Mouse (Mus musculus) left cerebral cortex, adult 8-10 months (tissue): Measurements from ENCODE around the gene Tmed1. TPM values are rescaled to one million over a fixed set of nuclear protein-coding genes. Genes with fewer than 3 reads are reported as not detected.
A peak's percentile ranks its signal among the peaks of the same experiment; 100 is the strongest.
"Not testable (repeated sequence)": the region's sequence is repeated elsewhere in the genome, so short reads cannot be mapped to it uniquely, and the experiment has no call there.

ENCODE experiments used
- DNase-seq, 2 experiments: peaks; one replicate each; pipeline ENCODE4 v3.0.0; 2022; ENCODE audit warnings: low spot score in 2 of 2
- total RNA-seq, 4 experiments: library from RNA; stranded (reverse); gene quantifications; 2 replicates each; pipeline ENCODE4 v1.2.4; 2022

The Tmed1 gene
- total RNA-seq, 4 experiments from 2014 or later: 15.1 to 18.4 (median 16.4) TPM

DNA sequence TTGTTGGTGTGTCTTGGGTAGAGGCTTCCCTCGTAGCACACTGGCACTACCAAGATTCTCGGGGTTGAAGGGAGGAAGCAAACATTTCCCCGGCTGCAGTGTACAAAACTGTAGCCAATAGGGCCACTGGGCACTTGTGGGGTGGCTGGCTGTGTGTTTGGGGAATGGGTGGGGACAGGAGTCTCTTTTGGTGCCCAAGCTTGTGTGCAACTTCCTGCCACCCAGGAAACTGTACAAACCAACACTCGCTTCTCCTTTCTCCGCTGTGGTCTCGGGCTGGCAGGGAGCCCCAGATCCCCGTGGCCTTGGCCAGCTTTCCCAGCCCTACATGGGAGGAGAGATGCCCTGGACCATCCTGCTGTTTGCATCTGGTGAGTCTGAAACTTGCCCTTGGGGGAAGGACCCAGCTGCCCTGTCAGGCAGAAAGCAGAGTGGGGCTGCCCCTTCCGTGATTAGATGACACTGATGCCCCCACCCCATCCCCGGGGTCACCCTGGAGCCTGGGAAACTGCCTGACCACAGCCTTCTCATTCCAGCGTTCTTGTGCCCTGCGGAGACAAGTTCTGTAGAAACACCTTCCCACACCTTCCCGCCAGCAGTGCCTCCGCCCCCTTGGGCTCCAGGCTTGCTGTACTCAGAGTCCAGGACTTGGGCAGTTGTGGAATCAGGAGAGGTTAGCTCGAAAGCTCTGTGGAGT is 16.0 kb upstream of the Tmed1 start, which contains the start of gene AB124611:
Gene AB124611, plus strand, starts transcription at position 240 of the 697 bp plus-strand sequence.
- DNase-seq: no peak

DNA sequence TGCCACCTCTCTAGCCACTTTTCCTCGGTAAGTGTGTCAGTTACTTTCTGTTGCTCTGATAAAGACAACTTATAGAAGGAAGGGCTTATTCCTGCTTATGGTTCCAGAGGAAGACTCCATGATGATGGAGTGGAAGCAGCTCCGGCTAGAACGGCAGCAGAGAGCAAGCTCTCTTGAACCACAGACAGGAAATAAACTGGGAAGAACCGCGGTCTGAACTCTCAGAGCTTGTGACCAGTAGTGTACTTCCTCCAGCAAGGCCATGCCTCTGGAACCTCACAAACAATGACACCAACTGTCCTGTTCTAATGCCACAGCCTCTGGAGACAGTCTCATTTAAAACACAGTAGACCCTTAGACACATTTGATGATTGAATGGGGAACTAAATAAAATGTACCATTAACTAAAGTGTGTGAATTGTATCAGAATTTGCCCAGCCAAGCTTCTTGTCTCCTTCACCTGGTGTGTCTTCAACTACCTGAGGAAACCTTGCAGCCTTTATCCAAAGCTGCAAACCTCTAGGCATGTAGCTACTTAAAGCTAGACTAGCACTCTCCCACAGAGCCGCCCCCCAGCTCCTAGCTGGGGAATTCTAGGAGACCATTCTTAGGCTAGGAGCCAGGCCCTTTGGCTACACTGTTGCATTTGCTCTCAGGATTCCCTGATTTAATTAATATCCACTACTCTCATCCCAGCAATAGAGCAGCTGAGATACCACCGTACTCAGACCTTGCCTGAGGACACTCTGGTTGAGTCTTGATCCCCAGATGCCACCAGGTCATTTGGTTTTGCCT is 15.3 kb upstream of the Tmed1 start:
- no peak for DNase-seq

DNA sequence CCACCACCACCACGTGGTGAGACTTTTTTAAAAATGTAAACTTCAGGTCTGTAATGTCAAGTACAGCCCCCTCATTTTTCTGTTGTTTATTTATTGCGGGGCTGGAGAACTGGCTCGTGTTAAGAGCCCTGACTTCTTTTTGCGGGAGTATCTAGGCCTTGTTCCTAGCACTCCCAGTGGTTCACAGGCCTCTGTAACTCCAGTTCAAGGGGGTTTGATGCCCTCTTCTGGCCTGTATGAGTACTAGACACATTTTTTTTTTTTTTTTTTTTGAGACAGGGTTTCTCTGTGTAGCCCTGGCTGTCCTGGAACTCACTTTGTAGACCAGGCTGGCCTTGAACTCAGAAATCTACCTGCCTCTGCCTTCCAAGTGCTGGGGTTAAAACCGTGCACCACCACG is 8.6 kb upstream of the Tmed1 start:
- not testable (repeated sequence) for DNase-seq

DNA sequence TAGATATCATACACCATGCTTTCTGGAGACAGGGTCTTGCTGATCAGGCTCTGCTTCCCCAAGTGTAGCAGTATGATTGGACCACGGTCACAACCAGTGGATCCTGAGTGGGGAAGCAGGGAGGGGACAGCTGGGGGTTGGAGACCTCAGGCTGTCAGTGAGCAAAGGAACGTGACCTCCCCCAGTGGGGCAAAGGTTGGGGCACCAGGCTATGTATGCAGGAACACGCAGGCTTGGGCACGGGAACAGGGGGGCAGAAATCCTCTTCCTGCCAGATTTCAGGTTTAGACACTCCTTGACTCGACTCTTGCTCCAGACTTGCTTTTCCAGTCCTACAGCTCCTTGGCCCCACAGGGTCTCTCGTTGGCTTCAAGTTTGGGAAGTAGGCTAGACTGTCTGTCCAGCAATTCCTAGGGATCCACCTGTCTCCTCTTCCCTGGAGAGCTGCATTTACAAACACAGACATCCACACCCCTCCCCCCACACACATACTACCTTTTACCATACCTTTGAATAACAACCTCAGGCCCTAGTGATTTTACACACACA is 8.0 kb upstream of the Tmed1 start:
- DNase-seq: no peak

DNA sequence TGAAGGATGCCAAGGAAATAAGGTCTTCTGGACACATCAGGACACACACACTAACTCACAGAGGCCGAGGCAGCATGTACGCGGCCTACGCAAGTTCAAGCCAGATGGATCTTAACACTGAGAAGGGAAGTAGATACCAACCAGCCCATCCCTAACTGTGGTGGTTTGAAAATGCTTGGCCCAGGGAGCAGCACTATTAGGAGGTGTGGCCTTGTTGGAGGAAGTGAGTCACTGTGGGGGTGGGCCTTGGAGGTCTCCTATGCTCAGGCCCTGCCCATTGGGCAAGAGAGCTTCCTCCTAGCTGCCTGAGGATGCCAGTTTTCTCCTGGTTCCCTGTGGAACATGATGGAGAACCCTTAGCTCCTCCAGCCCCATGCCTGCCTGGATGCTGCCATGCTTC is 3.4 kb upstream of the Tmed1 start:
- DNase-seq: no peak

DNA sequence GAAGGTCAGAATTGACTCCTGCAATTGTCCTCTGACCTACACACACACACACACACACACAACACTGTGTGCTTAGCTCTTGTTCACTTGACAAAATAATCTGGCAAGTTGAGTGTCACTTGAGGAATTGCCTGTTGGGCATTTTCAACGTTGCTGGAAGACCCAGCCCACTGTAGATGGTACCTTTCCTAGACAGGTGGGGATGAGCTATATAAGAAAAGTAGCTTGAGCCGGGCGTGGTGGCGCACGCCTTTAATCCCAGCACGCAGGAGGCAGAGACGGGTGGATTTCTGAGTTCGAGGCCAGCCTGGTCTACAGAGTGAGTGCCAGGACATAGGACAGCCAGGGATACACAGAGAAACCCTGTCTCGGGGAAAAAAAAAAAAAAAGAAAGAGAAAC is 1.0 kb upstream of the Tmed1 start:
- no peak for DNase-seq

DNA sequence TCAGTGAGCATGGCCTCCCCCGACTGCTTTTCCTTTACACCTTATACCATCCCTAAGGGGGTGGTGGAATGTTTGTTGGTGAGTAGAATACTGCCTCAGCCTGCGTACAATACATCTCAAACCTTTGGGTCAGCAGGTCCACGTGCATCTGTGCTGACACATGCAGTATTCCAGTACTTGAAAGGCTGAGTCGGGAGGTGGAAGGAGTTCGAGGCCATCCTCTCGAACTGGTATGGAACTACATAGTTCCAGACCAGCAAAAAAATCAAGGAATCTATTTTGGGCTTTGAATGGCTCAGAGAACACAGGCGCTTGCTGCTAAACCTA is 600 bp upstream of the Tmed1 start:
- no peak for DNase-seq

DNA sequence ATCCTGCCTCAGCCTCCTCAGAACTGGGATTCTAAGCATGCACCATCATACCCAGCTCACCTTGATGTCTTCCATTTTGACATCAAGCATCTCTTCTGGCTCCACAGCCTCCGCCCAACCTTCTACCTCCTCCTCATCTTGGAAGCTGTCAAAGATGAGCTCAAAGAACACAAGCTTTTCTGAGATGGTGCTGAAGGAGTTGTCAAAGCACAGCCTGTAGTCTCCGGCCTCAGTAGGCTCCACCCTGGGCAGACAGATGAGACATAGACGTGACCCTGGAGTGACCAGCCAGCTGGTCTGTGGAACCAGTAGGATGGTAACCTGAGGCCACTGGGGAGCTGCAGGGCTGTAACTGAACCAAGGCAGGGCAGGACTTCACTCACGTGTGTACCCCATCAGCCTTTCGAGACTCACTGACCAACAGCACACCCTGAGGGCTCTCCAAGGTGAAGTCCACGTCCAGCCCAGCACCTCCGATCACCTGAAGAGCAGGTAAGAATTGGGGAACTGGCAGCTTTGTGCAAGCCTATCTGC is 1.1 kb downstream of the Tmed1 start:
- no peak for DNase-seq

DNA sequence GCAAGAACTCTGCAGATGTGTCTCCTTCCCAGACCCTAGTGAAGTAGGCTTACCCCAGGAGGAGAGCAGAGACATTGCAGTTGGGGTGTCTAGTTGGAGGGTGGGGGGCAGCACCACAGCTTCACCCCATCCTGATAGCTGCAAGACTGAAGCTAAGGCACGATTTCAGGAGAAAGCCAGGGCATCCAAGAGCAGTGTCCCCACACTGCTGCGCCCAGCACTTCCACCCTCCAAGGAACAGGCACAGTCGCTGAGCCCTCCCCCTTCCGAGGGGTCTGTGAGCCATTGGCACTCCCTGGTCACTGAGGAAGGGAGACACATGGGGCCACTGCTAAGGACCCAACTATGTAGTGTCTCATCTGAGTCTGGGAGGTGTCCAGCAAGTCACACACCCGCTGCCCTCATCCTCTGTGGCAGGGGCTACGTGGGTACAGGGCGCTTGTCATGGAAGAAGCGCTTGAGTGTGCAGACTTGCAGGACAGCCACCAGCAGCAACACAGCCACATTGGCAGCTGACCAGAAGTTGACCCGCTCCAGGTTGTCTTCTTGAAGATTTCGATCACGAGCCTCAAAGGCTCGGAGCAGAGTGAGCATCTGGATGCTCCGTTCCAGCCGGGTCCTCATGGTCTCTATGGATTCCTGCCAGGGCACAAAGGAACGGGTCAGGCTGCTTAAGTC is 2.2 kb downstream of the Tmed1 start:
- DNase-seq: peak in 1 of 2 experiments; percentile 41

DNA sequence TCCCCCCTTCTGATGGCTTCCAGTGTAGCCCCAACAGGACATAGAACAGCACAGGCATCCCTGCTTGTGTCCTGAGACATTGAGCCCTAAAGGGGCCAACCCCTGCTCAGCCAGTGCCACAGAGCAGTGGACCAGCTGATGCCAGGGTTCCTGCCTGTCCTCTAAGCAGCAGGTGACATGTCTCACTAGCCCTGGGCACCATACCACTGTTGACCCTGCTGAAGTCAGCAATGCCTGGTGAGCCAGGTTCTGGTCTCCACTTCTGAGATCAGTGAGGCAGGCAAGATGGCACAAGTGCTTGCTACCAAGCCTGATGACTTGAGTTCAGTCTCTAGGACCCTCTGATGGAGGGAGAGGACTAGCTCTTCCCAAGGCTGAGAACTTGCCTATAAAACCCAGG is 4.3 kb downstream of the Tmed1 start:
- DNase-seq: no peak

DNA sequence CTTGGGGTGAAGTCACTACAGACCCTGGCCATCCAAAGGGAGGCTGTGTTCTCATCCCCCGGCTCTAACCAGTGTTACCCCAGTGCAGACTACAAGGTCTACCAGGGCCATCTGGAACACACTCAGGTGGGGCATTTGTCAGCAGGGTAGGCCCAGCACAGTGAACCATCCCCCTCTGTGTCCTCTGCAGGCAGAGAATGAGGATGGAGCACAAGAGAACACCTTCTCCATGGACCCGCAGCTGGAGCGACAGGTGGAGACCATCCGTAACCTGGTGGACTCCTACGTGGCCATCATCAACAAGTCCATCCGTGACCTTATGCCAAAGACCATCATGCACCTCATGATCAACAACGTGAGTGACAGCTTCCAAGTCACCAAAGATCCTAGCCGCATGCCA is 6.7 kb downstream of the Tmed1 start:
- DNase-seq: no peak

DNA sequence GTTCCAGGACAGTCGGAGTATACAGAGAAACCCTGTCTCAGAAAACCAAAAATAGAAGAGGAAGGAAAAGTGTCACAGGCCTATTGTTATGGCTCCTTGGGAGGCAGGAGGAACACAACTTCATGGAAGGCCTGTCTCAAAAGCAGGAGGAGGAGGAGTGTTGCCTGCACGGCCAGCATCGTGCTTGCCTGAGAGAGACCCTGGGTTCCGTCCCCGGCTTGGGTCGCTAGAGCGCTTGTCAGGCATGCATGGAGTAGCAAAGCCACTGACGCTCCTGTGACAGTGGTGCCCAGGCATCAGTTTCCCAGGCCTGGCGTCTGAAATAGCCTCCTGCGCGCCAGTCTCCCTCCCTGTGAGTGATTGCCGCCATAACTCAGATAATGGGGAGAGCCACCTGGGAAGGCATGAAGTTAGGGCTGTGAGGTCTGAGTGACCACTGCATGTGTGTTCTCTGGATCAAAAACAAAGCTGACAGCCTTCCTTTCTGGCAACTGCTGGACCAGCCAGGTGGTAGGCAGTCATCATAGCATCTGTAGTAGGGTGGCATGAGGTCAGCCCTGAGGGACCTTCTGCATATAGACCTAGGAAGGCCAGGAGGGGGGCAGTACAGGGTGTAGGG is 11.7 kb downstream of the Tmed1 start:
- DNase-seq: no peak

DNA sequence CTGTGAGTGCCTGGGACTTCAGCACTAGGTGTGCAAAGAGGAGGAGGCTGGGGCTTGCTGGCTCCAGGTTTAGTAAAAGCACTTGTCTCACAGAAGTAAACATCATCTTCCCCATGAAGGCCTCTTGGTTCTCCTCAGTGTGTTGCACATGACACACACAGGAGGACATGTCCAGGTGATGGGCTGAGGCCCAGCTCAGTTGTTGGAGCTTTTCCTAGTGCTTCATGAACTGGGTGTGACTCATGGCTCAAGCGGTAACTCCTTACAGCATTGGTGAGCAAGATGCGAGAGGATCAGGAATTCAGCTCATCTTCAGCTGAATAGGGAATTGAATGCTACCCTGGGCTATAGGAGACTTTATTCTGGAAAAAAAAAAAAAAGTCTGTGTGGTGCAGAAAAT is 12.4 kb downstream of the Tmed1 start:
- DNase-seq: no peak

DNA sequence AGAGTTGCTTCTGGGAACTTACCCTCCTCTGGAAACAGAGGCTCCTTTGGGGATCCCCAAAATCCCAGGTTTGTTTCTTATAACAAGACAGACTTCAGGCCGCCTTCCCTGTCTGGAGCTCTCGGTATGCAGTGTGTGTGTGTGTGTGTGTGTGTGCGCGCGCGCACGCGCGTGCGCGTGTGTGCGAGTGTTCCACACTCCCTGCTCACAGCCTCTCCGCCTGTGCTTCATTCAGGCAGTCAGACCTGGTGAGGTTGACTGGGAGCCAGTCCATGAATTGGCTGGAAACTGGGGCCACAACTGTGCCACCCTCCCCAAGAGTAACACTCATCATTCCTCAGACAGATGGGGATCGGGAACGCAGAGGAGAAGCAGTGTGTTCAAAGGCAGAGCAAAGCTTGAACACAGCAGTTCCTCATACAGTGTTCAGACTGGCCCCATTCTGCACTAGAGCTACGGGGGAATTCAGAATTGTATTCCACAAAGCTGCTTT is 13.0 kb downstream of the Tmed1 start:
- DNase-seq: no peak

DNA sequence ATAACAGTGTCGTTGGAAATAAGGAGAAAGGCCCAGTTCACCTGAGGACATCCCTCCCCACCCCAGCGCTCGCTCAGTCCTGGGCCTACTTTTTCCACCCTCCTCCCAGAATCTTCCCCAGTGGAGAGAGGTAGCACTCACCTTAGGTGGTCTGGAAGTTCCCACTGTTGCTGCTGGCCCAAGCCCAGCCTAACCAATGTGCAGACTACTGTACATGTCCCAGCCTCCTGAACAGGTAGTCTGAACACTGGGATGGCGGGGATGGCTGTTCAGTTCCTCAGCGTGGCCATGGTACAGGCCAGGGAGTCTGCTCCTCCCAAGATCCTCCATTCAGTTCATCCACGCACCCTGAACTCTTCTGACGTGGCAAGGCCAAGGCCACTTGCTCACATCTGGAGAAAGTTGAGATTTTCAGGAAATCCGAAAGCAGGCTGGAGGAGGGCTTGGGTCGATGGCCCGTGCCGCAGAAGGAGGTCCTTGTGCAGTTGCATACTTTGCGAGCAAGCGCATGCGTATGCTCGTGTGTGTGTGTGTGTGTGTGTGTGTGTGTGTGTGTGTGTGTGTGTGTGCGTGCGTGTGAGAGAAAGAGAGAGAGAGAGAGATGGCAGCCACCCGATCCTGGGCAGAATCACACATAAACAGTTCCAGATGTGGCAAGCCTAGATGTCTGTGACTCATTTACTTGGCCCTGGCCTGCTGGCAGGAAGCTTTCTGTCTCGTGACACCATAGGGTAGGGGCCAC is 13.6 kb downstream of the Tmed1 start:
- no peak for DNase-seq

DNA sequence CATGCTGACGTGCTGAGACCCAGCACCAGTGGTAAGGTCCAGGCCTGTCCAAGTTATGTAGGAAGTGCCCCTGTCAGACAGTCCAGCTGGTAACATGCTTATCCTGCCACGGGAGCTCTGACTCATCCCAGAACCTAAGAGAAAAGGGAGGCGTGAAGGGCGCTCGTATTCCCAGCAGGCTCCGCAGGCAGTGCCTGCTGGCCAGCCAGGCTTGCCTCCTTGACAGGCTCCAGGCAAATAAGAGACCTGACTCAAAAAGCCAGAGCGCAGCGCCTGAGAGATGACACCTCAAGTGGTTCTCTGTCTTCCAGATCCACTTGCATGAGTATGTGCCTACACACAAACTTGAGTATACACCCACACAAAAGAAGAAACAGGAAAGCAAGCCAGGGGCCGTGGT is 15.3 kb downstream of the Tmed1 start:
- peak in 1 of 2 experiments; percentile 56 for DNase-seq

DNA sequence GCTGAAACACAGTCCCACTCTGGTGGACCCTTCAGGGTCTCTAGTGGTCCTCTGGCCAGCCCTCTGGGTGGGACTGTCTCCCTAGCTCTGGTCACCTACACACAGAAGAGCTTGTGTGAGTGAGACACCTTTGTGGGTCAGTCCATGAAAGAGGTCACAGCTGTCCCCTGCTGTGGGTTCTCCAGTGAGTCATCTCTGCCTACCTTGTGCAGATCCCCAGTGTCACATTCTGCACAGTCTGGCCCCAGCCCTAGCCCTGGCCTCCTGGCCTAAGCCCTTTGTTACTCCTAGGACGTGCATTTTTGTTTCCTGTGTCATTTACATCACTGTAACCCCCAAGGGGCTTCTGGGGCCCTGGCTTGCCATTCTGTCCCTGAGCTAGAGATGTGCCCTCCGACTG is 16.1 kb downstream of the Tmed1 start:
- DNase-seq: no peak

DNA sequence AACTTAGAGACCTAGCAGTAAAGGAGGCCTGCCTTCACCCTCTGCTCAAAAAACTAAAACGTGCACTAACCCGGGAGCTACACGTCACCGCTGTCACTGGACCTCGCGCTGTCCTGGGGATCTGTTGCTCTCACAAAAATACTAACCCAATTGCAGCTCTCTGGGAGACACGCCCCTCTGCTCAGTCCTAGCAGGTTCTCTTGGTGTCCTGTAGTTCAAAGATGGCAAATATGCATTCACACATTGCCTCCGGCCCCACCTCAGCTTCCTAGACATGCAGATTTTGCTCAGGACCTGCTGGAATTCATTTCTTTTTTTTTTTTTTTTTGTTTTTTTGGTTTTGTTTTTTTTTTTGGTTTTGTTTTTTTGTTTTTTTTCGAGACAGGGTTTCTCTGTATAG is 19.4 kb downstream of the Tmed1 start:
- no peak for DNase-seq

DNA sequence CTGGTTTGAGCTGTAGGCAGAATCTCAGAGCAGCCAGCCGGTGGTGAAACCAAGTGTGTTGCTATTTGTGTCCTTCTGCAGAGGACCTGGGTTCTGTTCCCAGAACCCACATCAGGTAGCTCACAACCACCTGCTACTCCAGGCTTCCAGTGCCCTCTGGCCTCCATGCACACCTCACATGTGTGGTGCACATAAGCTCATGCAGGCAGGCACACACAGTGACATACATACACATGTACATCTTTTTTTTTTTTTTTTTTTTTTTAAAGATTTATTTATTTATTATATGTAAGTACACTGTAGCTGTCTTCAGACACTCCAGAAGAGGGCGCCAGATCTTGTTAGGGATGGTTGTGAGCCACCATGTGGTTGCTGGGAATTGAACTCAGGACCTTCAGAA is 21.8 kb downstream of the Tmed1 start:
- not testable (repeated sequence) for DNase-seq

DNA sequence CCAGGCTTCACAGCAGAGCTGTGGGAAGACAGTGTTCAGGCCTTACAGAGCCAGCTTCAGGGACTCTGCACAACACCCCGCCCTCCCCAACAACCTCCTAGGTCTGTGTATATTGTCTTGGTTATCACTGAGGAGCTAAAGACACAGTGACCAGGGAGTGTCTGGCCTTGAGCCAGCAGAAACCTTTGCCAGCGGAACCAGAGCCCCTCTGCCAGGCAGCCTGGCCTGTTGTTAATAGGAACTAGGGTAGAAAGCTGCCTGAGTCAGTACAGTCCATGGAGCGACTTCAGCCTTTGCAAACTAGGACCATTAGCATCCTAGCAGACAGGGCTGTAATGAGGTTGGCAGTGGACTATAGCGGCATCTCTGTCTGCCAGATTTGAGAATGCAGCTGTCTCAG is 26.0 kb downstream of the Tmed1 start:
- DNase-seq: no peak

DNA sequence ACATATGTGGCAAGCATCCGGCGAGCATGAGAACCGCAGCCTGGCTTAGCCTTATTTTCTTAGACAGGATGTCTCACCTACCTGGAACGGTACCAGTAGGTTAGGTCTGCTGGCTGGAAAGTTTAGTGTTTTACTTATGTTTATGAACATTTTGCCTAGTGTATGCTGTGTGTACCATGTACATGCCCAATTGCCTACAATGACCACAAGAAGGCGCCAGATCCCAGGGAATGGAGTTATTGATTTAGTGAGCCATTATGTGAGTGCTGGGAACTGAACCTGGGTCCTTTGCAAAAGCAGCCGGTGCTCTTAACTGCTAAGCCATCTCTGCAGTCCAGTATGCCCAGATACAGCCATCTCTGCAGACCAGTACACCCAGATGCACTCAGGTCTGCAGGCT is 32.3 kb downstream of the Tmed1 start:
- no peak for DNase-seq
